Mouse (Mus musculus) limb, embryonic 10.5 days (tissue): ENCODE data around the gene Myl9. TPM values are rescaled to one million over a fixed set of nuclear protein-coding genes. Genes with fewer than 3 reads are reported as not detected.

Experiments
- DNase-seq: peaks from one replicate; pipeline ENCODE4 v3.0.0-alpha.2; 2017; ENCODE audit warnings: low spot score
- H3K27ac ChIP-seq: fragments of 300-500 bp; sonication (generic); 2 replicates; pipeline ENCODE4 v1.5.1; 2016; ENCODE audit warnings: mild to moderate bottlenecking
- H3K27me3 ChIP-seq: fragments of 300-500 bp; sonication (generic); 2 replicates; pipeline ENCODE4 v1.6.1; 2016; ENCODE audit warnings: low read depth, mild to moderate bottlenecking; ENCODE audit not compliant: poor library complexity, severe bottlenecking
- H3K36me3 ChIP-seq: fragments of 300-500 bp; sonication (generic); 2 replicates; pipeline ENCODE4 v1.6.1; 2016; ENCODE audit warnings: mild to moderate bottlenecking, moderate library complexity
- H3K4me1 ChIP-seq: fragments of 300-500 bp; sonication (generic); 2 replicates; pipeline ENCODE4 v1.6.1; 2016
- H3K4me3 ChIP-seq: fragments of 300-500 bp; sonication (generic); 2 replicates; pipeline ENCODE4 v1.5.1; 2016; ENCODE audit warnings: mild to moderate bottlenecking, moderate library complexity
- H3K9me3 ChIP-seq: fragments of 300-500 bp; sonication (generic); replicated peaks from 2 replicates; pipeline ENCODE4 v1.6.1; 2016; ENCODE audit warnings: mild to moderate bottlenecking
- WGBS: fragments of 180-500 bp; shearing (Covaris S2); methylation state at CpG from one replicate; pipeline ENCODE4 v1.1.7; 2016; 5-methylcytosine and 5-hydroxymethylcytosine counted together
- polyA plus RNA-seq: library from polyadenylated mRNA; unstranded; fragments of >200 nt; fragmentation: Nextera tagmentation; extraction: Ambion mirVana; gene quantifications from 2 replicates; pipeline ENCODE4 v1.2.1, GENCODE M21; 2016

Myl9 gene
- polyA plus RNA-seq, 1 experiment from 2014 or later, result 62.7 TPM

GRCm38 (mm10) chr2:156769274-156769673, 5.9 kb upstream of the Myl9 start:
- Histone ChIP-seq H3K27ac (no peak overlapping the region), H3K9me3 (no peaks in the 10 kb centered on the region), H3K4me1 (peaks cover 1% of the 10 kb centered on the region), H3K27me3 (no peaks in the 10 kb centered on the region), H3K4me3 (no peak overlapping the region), H3K36me3 (peaks cover 9% of the 10 kb centered on the region)
- DNase-seq, result no peak
- WGBS, result 88% methylated on average over 12 of the region's 12 CpGs

DNA sequence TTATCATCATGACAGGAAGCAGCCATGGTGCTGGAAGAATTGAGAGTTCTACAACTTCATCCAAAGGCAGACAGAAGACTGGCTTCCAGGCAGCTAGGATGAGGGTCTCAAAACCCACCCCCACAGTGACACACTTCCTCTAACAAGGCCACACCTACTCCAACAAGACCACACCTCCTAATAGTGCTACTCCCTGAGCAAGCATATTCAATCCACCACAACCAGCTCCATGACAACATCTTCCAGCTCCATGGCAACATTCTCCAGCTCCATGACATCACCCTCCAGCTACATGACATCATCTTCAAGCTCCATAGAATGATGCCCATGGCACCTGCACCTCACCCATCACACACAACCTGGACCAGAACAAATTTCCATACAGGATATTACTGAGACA, 1.8 kb upstream of the Myl9 start:
- DNase-seq, result no peak
- Histone ChIP-seq H3K36me3 (no peaks in the 10 kb centered on the region), H3K4me1 (peaks cover 27% of the 10 kb centered on the region), H3K27ac (no peak overlapping the region), H3K4me3 (no peak overlapping the region), H3K27me3 (peaks cover 15% of the 10 kb centered on the region), H3K9me3 (no peaks in the 10 kb centered on the region)

DNA sequence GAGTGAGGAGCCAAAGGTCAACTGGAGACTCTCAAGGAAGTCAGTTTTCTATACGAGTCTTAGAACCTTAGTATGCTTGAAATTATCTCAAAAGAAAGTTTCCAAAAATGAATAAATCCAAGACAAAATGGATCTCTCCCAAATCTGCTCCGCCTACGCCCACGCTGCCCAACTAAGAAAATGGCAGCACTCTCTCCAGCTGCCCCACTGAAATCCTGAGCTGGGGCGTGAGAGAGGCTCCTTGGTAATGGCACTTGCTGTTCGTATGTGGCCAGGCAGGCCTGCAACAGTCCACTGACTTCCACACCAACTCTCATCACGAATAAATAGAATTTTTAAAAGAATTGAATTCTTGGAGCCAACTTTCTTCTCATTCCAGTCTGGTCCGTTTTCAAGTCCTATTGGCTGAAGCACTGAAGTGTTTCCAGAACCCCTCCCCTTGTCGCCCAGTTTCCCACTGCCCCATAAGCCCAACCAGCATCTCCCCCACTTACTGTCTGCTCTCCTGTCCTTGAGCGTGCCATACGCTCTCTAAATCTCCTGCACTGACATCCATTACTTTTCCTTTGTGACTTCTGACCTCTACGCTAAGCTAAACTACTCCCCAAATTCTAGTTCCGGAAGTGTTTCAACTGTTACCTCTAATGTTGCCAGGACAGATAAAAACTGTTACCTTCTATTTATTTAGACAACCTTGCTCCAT, 1.0 kb upstream of the Myl9 start:
- peaks cover 15% of the 10 kb centered on the region for H3K27me3 ChIP-seq
- 72% methylated on average over 13 of the region's 13 CpGs for WGBS
- peaks cover 27% of the 10 kb centered on the region for H3K4me1 ChIP-seq
- DNase-seq, result no peak
- H3K4me3 ChIP-seq, result peak overlapping the region; percentile 51
- no peaks in the 10 kb centered on the region for H3K36me3 ChIP-seq
- H3K9me3 ChIP-seq, result no peaks in the 10 kb centered on the region
- peak overlapping the region; percentile 87 for H3K27ac ChIP-seq

DNA sequence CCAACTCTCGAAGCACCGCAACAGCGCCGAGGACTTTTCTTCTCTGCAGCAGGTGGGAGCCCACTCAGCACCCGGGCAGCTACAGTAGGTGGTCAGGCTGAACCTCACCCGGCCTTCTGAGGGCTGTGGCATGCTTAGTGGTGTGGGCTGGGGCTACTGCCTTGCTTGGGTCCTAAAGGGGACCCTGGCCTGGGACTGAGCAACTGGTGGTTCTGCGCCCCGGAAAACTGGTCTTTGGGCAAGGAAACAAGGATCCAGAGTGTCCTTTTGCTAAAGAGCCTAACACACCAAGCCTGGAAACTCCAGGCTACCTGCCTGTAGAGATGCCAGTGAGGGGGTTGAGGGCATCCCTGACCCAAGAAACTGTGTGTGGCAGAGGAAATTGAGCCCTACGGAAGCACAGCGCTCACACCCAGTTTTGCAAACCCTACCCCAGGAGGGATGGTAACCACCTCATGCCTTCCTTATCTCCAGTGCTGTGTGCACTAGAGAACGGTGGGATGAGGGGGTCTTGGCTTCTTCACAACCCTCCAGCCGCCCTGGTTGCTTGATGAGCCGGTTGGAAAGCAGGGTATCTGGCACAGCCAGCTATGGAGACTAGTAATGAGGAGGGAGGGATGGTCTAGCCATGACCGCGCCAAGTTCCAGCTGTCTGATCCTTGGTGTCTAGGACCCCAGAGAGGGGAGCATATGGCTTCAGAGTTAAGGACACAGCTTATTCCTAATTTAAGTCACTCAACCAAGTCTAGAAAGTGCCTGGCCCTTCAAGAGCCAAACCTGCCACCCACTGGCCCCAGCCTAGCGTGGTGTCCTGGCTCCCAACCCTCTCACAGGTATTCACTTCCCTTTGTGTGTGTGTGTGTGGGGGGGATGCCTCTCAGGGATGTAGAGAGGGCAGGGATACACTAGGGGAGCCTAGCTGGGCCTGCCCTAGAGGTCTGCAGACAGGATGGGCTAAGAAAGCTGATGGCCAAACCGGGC, 525 bp downstream of the Myl9 start:
- H3K4me1 ChIP-seq, result peaks cover 37% of the 10 kb centered on the region
- H3K9me3 ChIP-seq, result no peaks in the 10 kb centered on the region
- 36% methylated on average over 17 of the region's 17 CpGs for WGBS
- H3K4me3 ChIP-seq, result peak overlapping the region; percentile 51
- peak overlapping the region; percentile 87 for H3K27ac ChIP-seq
- no peaks in the 10 kb centered on the region for H3K36me3 ChIP-seq
- no peak for DNase-seq
- H3K27me3 ChIP-seq, result peaks cover 20% of the 10 kb centered on the region

DNA sequence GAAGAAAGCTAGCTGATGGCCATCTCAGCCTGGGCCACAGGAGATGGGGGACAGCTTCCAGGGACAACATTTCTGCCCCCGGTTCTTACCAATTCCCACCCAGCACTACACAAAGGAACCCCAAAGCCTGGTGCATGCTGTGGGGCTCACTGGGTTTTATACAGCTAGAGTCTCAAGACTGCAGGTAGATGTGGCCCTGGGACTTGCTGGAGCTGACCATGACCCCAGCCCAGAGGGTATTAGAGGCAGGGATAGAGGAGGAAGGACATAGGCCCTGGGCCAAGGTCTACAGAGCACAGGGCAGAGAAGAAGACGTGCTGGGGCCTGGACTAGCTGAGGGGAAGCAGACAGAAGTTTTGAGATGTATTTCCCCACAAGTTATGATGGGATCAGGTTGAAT, 1.7 kb downstream of the Myl9 start:
- no peak for DNase-seq
- 93% methylated on average over 2 of the region's 2 CpGs for WGBS
- no peaks in the 10 kb centered on the region for H3K9me3 ChIP-seq
- no peak overlapping the region for H3K27ac ChIP-seq
- peaks cover 20% of the 10 kb centered on the region for H3K27me3 ChIP-seq
- H3K4me1 ChIP-seq, result peaks cover 43% of the 10 kb centered on the region
- H3K36me3 ChIP-seq, result no peaks in the 10 kb centered on the region
- no peak overlapping the region for H3K4me3 ChIP-seq

GRCm38 (mm10) chr2:156777326-156778004, 2.2 kb downstream of the Myl9 start:
- Histone ChIP-seq H3K27ac (no peak overlapping the region), H3K4me3 (no peak overlapping the region), H3K4me1 (peaks cover 43% of the 10 kb centered on the region)

DNA sequence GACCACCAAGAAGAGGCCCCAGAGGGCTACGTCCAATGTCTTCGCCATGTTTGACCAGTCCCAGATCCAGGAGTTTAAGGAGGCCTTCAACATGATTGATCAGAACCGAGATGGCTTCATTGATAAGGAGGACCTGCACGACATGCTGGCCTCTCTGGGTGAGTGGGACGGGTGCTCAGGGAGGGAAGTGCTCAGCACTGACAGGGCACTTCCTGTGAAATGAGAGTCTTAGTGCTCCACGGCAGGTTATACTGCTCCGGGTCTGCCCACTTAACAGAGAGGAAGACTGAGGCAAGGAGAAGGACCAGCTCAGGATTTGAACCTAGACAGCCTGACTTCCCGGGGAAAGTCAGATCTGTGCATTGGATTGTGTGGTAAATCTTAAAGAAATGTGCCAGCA, 3.4 kb downstream of the Myl9 start:
- Histone ChIP-seq H3K9me3 (no peaks in the 10 kb centered on the region), H3K4me1 (peaks cover 43% of the 10 kb centered on the region), H3K27ac (no peak overlapping the region), H3K27me3 (peaks cover 20% of the 10 kb centered on the region), H3K36me3 (no peaks in the 10 kb centered on the region), H3K4me3 (no peak overlapping the region)
- 81% methylated on average over 8 of the region's 8 CpGs for WGBS
- DNase-seq, result no peak

More at GRCm38 (mm10) chr2:156777326-156778004, 2.2 kb downstream of the Myl9 start:
- H3K27me3 ChIP-seq, result peaks cover 20% of the 10 kb centered on the region
- no peaks in the 10 kb centered on the region for H3K36me3 ChIP-seq
- no peaks in the 10 kb centered on the region for H3K9me3 ChIP-seq
- DNase-seq, result no peak
- 73% methylated on average over 7 of the region's 7 CpGs for WGBS

DNA sequence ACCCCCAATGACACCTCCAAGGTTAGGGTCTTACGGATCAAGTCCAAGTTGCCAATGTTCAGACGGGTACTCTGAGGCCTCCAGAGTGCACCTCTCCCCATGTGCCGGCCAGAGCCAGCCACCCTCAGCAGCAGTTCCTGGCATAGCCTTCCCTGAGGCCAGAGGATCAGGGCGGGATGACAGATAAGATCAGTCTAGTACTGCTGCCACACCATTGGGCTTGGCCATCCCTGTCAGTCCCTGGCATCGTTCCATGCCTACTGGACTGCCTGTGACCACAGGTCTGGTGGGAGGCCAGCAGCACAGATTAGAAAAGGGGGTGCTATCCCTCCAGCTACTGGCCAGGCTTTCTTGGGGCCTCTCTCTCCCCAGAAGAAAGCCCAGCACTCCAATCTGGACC, 3.8 kb downstream of the Myl9 start:
- WGBS, result 80% methylated on average over 5 of the region's 5 CpGs
- Histone ChIP-seq H3K4me3 (no peak overlapping the region), H3K9me3 (no peaks in the 10 kb centered on the region), H3K4me1 (peaks cover 43% of the 10 kb centered on the region), H3K27me3 (peaks cover 20% of the 10 kb centered on the region), H3K27ac (no peak overlapping the region), H3K36me3 (no peaks in the 10 kb centered on the region)
- peak; percentile 24 for DNase-seq

GRCm38 (mm10) chr2:156779488-156779887, 4.3 kb downstream of the Myl9 start:
- Histone ChIP-seq H3K4me3 (no peak overlapping the region), H3K27me3 (peaks cover 20% of the 10 kb centered on the region), H3K4me1 (peaks cover 39% of the 10 kb centered on the region), H3K9me3 (no peaks in the 10 kb centered on the region), H3K36me3 (no peaks in the 10 kb centered on the region), H3K27ac (no peak overlapping the region)
- 65% methylated on average over 2 of the region's 2 CpGs for WGBS
- DNase-seq, result no peak

- WGBS, result 79% methylated on average over 9 of the region's 9 CpGs
- Histone ChIP-seq H3K4me3 (no peak overlapping the region), H3K36me3 (no peaks in the 10 kb centered on the region), H3K27ac (no peak overlapping the region), H3K9me3 (no peaks in the 10 kb centered on the region), H3K27me3 (peaks cover 20% of the 10 kb centered on the region), H3K4me1 (peaks cover 33% of the 10 kb centered on the region)
- no peak for DNase-seq
These were observed 4.9 kb downstream of the Myl9 start for GRCm38 (mm10) chr2:156780129-156780528.

DNA sequence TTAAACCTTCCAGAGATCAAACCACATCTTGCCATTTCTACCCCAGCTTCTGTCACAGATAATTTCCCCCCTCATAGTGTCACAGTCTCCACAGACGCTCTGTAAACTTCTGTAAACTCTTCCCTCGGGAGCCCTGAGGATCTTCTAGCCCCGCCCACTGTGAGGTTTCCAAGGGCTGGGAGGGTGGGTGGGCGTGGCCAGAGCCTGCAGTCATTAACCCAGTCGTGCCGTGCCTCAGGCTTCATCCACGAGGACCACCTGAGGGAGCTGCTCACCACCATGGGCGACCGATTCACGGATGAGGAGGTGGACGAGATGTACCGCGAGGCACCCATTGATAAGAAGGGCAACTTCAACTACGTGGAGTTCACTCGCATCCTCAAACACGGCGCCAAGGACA, 5.5 kb downstream of the Myl9 start:
- no peak for DNase-seq

GRCm38 (mm10) chr2:156781281-156781680, 6.1 kb downstream of the Myl9 start:
- Histone ChIP-seq H3K4me1 (peaks cover 22% of the 10 kb centered on the region), H3K9me3 (no peaks in the 10 kb centered on the region), H3K36me3 (no peaks in the 10 kb centered on the region), H3K27me3 (peaks cover 11% of the 10 kb centered on the region), H3K4me3 (peak overlapping the region; percentile 18), H3K27ac (no peak overlapping the region)
- 74% methylated on average over 4 of the region's 4 CpGs for WGBS
- DNase-seq, result no peak

More for the DNA sequence above, 5.5 kb downstream of the Myl9 start:
- no peaks in the 10 kb centered on the region for H3K36me3 ChIP-seq
- H3K4me3 ChIP-seq, result peak overlapping the region; percentile 18
- no peaks in the 10 kb centered on the region for H3K9me3 ChIP-seq
- WGBS, result 14% methylated on average over 17 of the region's 17 CpGs
- H3K4me1 ChIP-seq, result peaks cover 27% of the 10 kb centered on the region
- no peak overlapping the region for H3K27ac ChIP-seq
- H3K27me3 ChIP-seq, result peaks cover 16% of the 10 kb centered on the region
